Mouse (Mus musculus) CH12.LX (cell line): ENCODE results near the gene Rasl10b.

Experiments
- CHD2 ChIP-seq: IDR thresholded peaks from 2 replicates; pipeline ENCODE4 v1.6.1; 2011; ENCODE audit warnings: low read length, improper control_type of control experiment
- CTCF ChIP-seq, 2 experiments: IDR thresholded peaks in 1 of 2; conservative IDR thresholded peaks in 1 of 2; 2 replicates each; pipeline ENCODE4 v1.5.1; 2011 to 2012; ENCODE audit warnings: low read depth in 2 of 2, low read length in 2 of 2, improper control_type of control experiment in 1 of 2, inconsistent platforms in 1 of 2, mild to moderate bottlenecking in 1 of 2, moderate library complexity in 1 of 2
- E2F4 ChIP-seq: IDR thresholded peaks from 2 replicates; pipeline ENCODE4 v1.6.1; 2011; ENCODE audit warnings: low read depth, low read length, improper control_type of control experiment; ENCODE audit not compliant: insufficient replicate concordance
- EP300 ChIP-seq: IDR thresholded peaks from 2 replicates; pipeline ENCODE4 v1.6.1; 2011; ENCODE audit warnings: low read length, improper control_type of control experiment
- JUN ChIP-seq: IDR thresholded peaks from 2 replicates; pipeline ENCODE4 v1.6.1; 2011; ENCODE audit warnings: low read depth, mild to moderate bottlenecking, low read length, improper control_type of control experiment, moderate library complexity; ENCODE audit not compliant: insufficient read depth
- MAFK ChIP-seq: IDR thresholded peaks from 2 replicates; pipeline ENCODE4 v1.6.1; 2011; ENCODE audit warnings: low read length, improper control_type of control experiment; ENCODE audit not compliant: insufficient replicate concordance
- MXI1 ChIP-seq: IDR thresholded peaks from 2 replicates; pipeline ENCODE4 v1.6.1; 2011; ENCODE audit warnings: mild to moderate bottlenecking, low read depth, low read length, improper control_type of control experiment
- MYC ChIP-seq: IDR thresholded peaks from 2 replicates; pipeline ENCODE4 v1.6.1; 2011; ENCODE audit warnings: low read depth, mild to moderate bottlenecking, improper control_type of control experiment, low read length
- NRF1 ChIP-seq: IDR thresholded peaks from 2 replicates; pipeline ENCODE4 v1.6.1; 2014; ENCODE audit warnings: low read depth, mild to moderate bottlenecking, inconsistent platforms, low read length, improper control_type of control experiment, moderate library complexity
- POLR2A ChIP-seq: IDR thresholded peaks from 2 replicates; pipeline ENCODE4 v1.6.1; 2011; ENCODE audit warnings: low read depth, mild to moderate bottlenecking, improper control_type of control experiment, low read length
- POLR2AphosphoS2 ChIP-seq: IDR thresholded peaks from 2 replicates; pipeline ENCODE4 v1.6.1; 2011; ENCODE audit warnings: low read depth, low read length, improper control_type of control experiment
- TCF12 ChIP-seq: IDR thresholded peaks from 2 replicates; pipeline ENCODE4 v1.6.1; 2014; ENCODE audit warnings: low read depth, mild to moderate bottlenecking, inconsistent platforms, low read length, improper control_type of control experiment
- ZKSCAN1 ChIP-seq: IDR thresholded peaks from 2 replicates; pipeline ENCODE4 v1.6.1; 2012; ENCODE audit warnings: low read depth, inconsistent platforms, low read length, improper control_type of control experiment, borderline replicate concordance

DNA sequence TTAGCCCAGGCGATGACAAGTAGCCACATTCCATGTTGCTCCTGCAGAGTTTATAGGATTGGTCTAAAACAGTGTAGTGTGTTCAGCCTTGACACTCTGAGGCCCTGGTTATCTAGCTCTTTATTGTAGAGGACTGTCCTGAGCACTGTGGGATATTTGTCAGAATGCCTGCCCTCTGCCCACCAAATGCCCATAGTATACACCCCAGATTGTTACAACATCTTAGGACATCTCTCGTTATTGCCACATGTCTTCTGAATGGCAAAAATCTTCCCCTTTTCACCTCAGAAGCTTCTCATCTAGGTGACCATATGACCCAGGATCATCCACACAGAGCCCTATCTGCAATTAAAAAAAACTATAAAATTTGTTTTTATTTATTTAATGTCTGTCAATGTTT, 23.6 kb downstream of the Rasl10b start:
- TF ChIP-seq NRF1, result no peak
- TF ChIP-seq CHD2, result no peak
- TF ChIP-seq EP300, result no peak
- TF ChIP-seq POLR2AphosphoS2, result no peak
- TF ChIP-seq JUN, result no peak
- TF ChIP-seq ZKSCAN1, result no peak
- TF ChIP-seq MAFK, result no peak
- TF ChIP-seq CTCF (conservative IDR thresholded peaks at IDR 0.05 in 1 of 2, IDR thresholded peaks at IDR 0.05 in 1 of 2; ENCODE audit: low read depth in 2 of 2, low read length in 2 of 2), result no peak
- TF ChIP-seq MXI1, result no peak
- TF ChIP-seq POLR2A, result no peak
- TF ChIP-seq TCF12, result no peak
- TF ChIP-seq MYC, result no peak
- TF ChIP-seq E2F4, result no peak
